Mouse (Mus musculus) hematopoietic stem cell, adult 5-6 weeks (primary cell): ENCODE results near the gene Inpp4a. TPM values are rescaled to one million over a fixed set of nuclear protein-coding genes. Genes with fewer than 3 reads are reported as not detected.

Source experiments
- ATAC-seq, 2 experiments: fragments of 125-278 bp in 1 of 2; replicated peaks in 1 of 2; 2 replicates each; pipeline ENCODE4 v1.8.0; 2016 to 2017; ENCODE audit warnings: inconsistent platforms in 2 of 2, mild to moderate bottlenecking in 2 of 2, moderate number of reproducible peaks in 2 of 2, low read depth in 1 of 2, moderate TSS enrichment in 1 of 2; ENCODE audit not compliant: low FRiP score in 2 of 2, poor library complexity in 2 of 2, severe bottlenecking in 2 of 2, insufficient read depth in 1 of 2, low TSS enrichment in 1 of 2
- total RNA-seq: library from RNA; stranded (forward); fragments of 172-1452, 232-1000 nt; gene quantifications from 2 replicates; pipeline ENCODE4 v1.2.3, GENCODE M21; 2017

The Inpp4a gene
- total RNA-seq, 1 experiment from 2014 or later = 10.3 TPM

- ATAC-seq = peak; percentile 95 to 96
Measured at GRCm38 (mm10) chr1:37429366-37430296, 130.0 kb downstream of the Inpp4a start, which contains the start of the genes Coa5 and Unc50. TSS of gene Coa5 (minus strand) at chr1:37430103. TSS of gene Unc50 (plus strand) at chr1:37430139.

GRCm38 (mm10) chr1:37430297-37430840 lies 130.7 kb downstream of the Inpp4a start:
- ATAC-seq = no peak

- no peak for ATAC-seq
Measured at GRCm38 (mm10) chr1:37436419-37436818, 136.8 kb downstream of the Inpp4a start.

- ATAC-seq = no peak
Measured at GRCm38 (mm10) chr1:37442848-37443835, 143.5 kb downstream of the Inpp4a start.

GRCm38 (mm10) chr1:37448361-37449095 lies 148.9 kb downstream of the Inpp4a start:
- no peak for ATAC-seq

- ATAC-seq = no peak
Measured at GRCm38 (mm10) chr1:37451270-37451669, 151.6 kb downstream of the Inpp4a start.

GRCm38 (mm10) chr1:37457546-37457945 lies 157.9 kb downstream of the Inpp4a start:
- no peak for ATAC-seq

Other genes starting within 250 kb of the Inpp4a start
- not detected in 2 replicates for gene Cnga3, start 85.4 kb upstream of the Inpp4a start, total RNA-seq
- gene Coa5, start 130.2 kb downstream of the Inpp4a start, total RNA-seq = 63.6 and 78.6 TPM in 2 replicates
- gene Unc50, start 130.3 kb downstream of the Inpp4a start, total RNA-seq = 33.2 and 56.7 TPM in 2 replicates
- gene Mgat4a, start 241.2 kb downstream of the Inpp4a start, total RNA-seq = 22.9 and 28.3 TPM in 2 replicates